Comparison of ENCODE assay signal across 8 mouse cellular contexts in genomic region chr4:141425484-141426479, GRCm38 (mm10). TPM values are rescaled to one million over a fixed set of nuclear protein-coding genes. Genes with fewer than 3 reads are reported as not detected.
A peak's percentile ranks its signal among the peaks of the same experiment; 100 is the strongest.
DNase-seq lines count a peak whose midpoint lies in the region; ATAC-seq and TF ChIP-seq lines count a peak whose summit lies in the region.

No protein-coding gene starts in this region.

- H3K27me3 ChIP-seq in embryonic facial prominence, embryonic 15.5 days: 0 out of 2 replicates have a peak, but pooled peaks cover 2% of the 10 kb centered on the region
- no peaks in the 10 kb centered on the region for H3K27me3 ChIP-seq in heart, embryonic 15.5 days
- H3K27me3 ChIP-seq in kidney, postnatal 0 days (ENCODE audit: insufficient read depth, low read length): no peaks in the 10 kb centered on the region
- 0 out of 2 replicates have a peak, but pooled peaks cover 6% of the 10 kb centered on the region for H3K27me3 ChIP-seq in limb, embryonic 15.5 days
- no peaks in the 10 kb centered on the region for H3K27me3 ChIP-seq in myocyte (ENCODE audit: control insufficient read depth, insufficient read depth, insufficient read length)

- H3K4me1 ChIP-seq in embryonic facial prominence, embryonic 15.5 days: peaks cover 21% of the 10 kb centered on the region
- peaks cover 38% of the 10 kb centered on the region for H3K4me1 ChIP-seq in heart, embryonic 15.5 days (replicated peaks)
- peaks cover 28% of the 10 kb centered on the region for H3K4me1 ChIP-seq in kidney, postnatal 0 days (replicated peaks; ENCODE audit: insufficient read depth, low read length)
- peaks cover 29% of the 10 kb centered on the region for H3K4me1 ChIP-seq in limb, embryonic 15.5 days

- 4% methylated on average over 36 of the region's 36 CpGs for WGBS in embryonic facial prominence, embryonic 15.5 days
- 3% methylated on average over 36 of the region's 36 CpGs for WGBS in heart, embryonic 15.5 days
- 4% methylated on average over 35 of the region's 36 CpGs for WGBS in kidney, postnatal 0 days
- 5% methylated on average over 36 of the region's 36 CpGs for WGBS in limb, embryonic 15.5 days

- H3K9me3 ChIP-seq in embryonic facial prominence, embryonic 15.5 days (replicated peaks): no peaks in the 10 kb centered on the region
- H3K9me3 ChIP-seq in heart, embryonic 15.5 days (replicated peaks): no peaks in the 10 kb centered on the region
- H3K9me3 ChIP-seq in kidney, postnatal 0 days (replicated peaks; ENCODE audit: low read length): no peaks in the 10 kb centered on the region
- H3K9me3 ChIP-seq in limb, embryonic 15.5 days: no peaks in the 10 kb centered on the region

- peak overlapping the region; percentile 90 for H3K4me2 ChIP-seq in embryonic facial prominence, embryonic 15.5 days (replicated peaks)
- peak overlapping the region; percentile 75 for H3K4me2 ChIP-seq in heart, embryonic 15.5 days
- H3K4me2 ChIP-seq in kidney, postnatal 0 days (ENCODE audit: low read length): peak overlapping the region; percentile 82
- H3K4me2 ChIP-seq in limb, embryonic 15.5 days: peak overlapping the region; percentile 88
- peak overlapping the region; percentile 91 for H3K4me2 ChIP-seq in myocyte (ENCODE audit: low read depth)

- peak; percentile 51 for DNase-seq in urinary bladder, postnatal 14 days (ENCODE audit: low spot score)
- no peak for DNase-seq in urinary bladder, adult 18-20 months (ENCODE audit: low spot score in 2 of 2)
- DNase-seq in kidney, postnatal 0 days (ENCODE audit: low spot score): peak; percentile 48
- DNase-seq in thymus, postnatal 14 days: peak; percentile 48

- H3K27ac ChIP-seq in embryonic facial prominence, embryonic 15.5 days (replicated peaks): peak overlapping the region; percentile 60; the same call in 1 of the 2 replicates
- peak overlapping the region; percentile 97 for H3K27ac ChIP-seq in heart, embryonic 15.5 days
- H3K27ac ChIP-seq in kidney, postnatal 0 days: peak overlapping the region; percentile 79
- peak overlapping the region; percentile 79 for H3K27ac ChIP-seq in limb, embryonic 15.5 days

- peak overlapping the region; percentile 43 for H3K4me3 ChIP-seq in embryonic facial prominence, embryonic 15.5 days (replicated peaks)
- H3K4me3 ChIP-seq in heart, embryonic 15.5 days: peak overlapping the region; percentile 65
- peak overlapping the region; percentile 34 for H3K4me3 ChIP-seq in kidney, postnatal 0 days (replicated peaks; ENCODE audit: low read depth, low read length)
- peak overlapping the region; percentile 46 for H3K4me3 ChIP-seq in limb, embryonic 15.5 days
- peak overlapping the region; percentile 28 for H3K4me3 ChIP-seq in myocyte

- ATAC-seq in embryonic facial prominence, embryonic 15.5 days (ENCODE audit: insufficient number of reproducible peaks, low FRiP score, low TSS enrichment, low read depth): peak; percentile 88
- peak; percentile 70 for ATAC-seq in heart, embryonic 15.5 days (replicated peaks; ENCODE audit: insufficient number of reproducible peaks, insufficient read depth, low FRiP score, low read depth)
- peak; percentile 85 for ATAC-seq in kidney, postnatal 0 days (replicated peaks; ENCODE audit: low FRiP score, low read depth)
- peak; percentile 87 for ATAC-seq in limb, embryonic 15.5 days (ENCODE audit: insufficient number of reproducible peaks, low FRiP score, low TSS enrichment, low read depth)

- peak overlapping the region; percentile 5; the same call in 1 of the 2 replicates for H3K9ac ChIP-seq in embryonic facial prominence, embryonic 15.5 days
- H3K9ac ChIP-seq in heart, embryonic 15.5 days: peak overlapping the region; percentile 81
- peak overlapping the region; percentile 55 for H3K9ac ChIP-seq in kidney, postnatal 0 days (ENCODE audit: low read depth, low read length)
- H3K9ac ChIP-seq in limb, embryonic 15.5 days: peak overlapping the region; percentile 39

- TF ChIP-seq CTCF in kidney, postnatal 0 days (IDR thresholded peaks at IDR 0.05; ENCODE audit: low read depth): no peak

- peak; percentile 57 for TF ChIP-seq POLR2A in myocyte (IDR thresholded peaks at IDR 0.05; ENCODE audit: insufficient read length, low read depth)

- H3K79me2 ChIP-seq in myocyte (ENCODE audit: control insufficient read depth, insufficient read depth): no peaks in the 10 kb centered on the region

- H3K36me3 ChIP-seq in embryonic facial prominence, embryonic 15.5 days: no peaks in the 10 kb centered on the region
- no peaks in the 10 kb centered on the region for H3K36me3 ChIP-seq in heart, embryonic 15.5 days
- no peaks in the 10 kb centered on the region for H3K36me3 ChIP-seq in kidney, postnatal 0 days (ENCODE audit: insufficient read depth, low read length)
- H3K36me3 ChIP-seq in limb, embryonic 15.5 days: no peaks in the 10 kb centered on the region
- H3K36me3 ChIP-seq in myocyte (ENCODE audit: control insufficient read depth, insufficient read depth): no peaks in the 10 kb centered on the region

- peak overlapping the region; percentile 11 for H3ac ChIP-seq in myocyte (ENCODE audit: control insufficient read depth, insufficient read length)

TF ChIP-seq in myocyte, 11 proteins besides CTCF, POLR2A, EP300 and RAD21:
- peak in 1 of 3 experiments; percentile 60 for TF ChIP-seq MYOD1 (IDR thresholded peaks at IDR 0.05; ENCODE audit: control insufficient read depth in 1 of 3, insufficient read length in 2 of 3, low read depth in 2 of 3)
- no peak for TF ChIP-seq USF1 (IDR thresholded peaks at IDR 0.05; ENCODE audit: low read depth)
- no peak for TF ChIP-seq TCF3 (IDR thresholded peaks at IDR 0.05; ENCODE audit: insufficient read length, low read depth)
- peak; percentile 56 for TF ChIP-seq POLR2AphosphoS2 (IDR thresholded peaks at IDR 0.05; ENCODE audit: insufficient read length, low read depth)
- TF ChIP-seq MYOG (IDR thresholded peaks at IDR 0.05; ENCODE audit: control insufficient read depth in 1 of 3, insufficient read depth in 1 of 3, insufficient read length in 2 of 3, low read depth in 2 of 3): peak in 1 of 3 experiments; percentile 58
- TF ChIP-seq MAX (IDR thresholded peaks at IDR 0.05; ENCODE audit: low read depth): no peak
- TF ChIP-seq REST (IDR thresholded peaks at IDR 0.05; ENCODE audit: insufficient read depth, insufficient read length): no peak

RNA-seq across cellular contexts. Expression of gene Hspb7, which starts 5.2 kb away (rescaled TPM):
- 2.0 and 2.4 TPM in 2 replicates for polyA plus RNA-seq in embryonic facial prominence, embryonic 15.5 days (2015; fragmentation: Nextera tagmentation; extraction: Ambion mirVana)
- 220 and 234 TPM in 2 replicates for polyA plus RNA-seq in heart, embryonic 15.5 days (2015; fragmentation: Nextera tagmentation; extraction: Ambion mirVana)
- polyA plus RNA-seq in kidney, postnatal 0 days (2015; fragmentation: Nextera tagmentation; extraction: Ambion mirVana): 0.29 and 0.41 TPM in 2 replicates
- polyA plus RNA-seq in limb, embryonic 15.5 days (2015; fragmentation: Nextera tagmentation; extraction: Ambion mirVana): 1.7 and 5.4 TPM in 2 replicates
- polyA plus RNA-seq in myocyte (2012; fragmentation: generic; extraction: Trizol): 31.1 TPM

RNA-seq across cellular contexts. Expression of gene Clcnkb, which starts 10.0 kb away (rescaled TPM):
- polyA plus RNA-seq in embryonic facial prominence, embryonic 15.5 days (2015; fragmentation: Nextera tagmentation; extraction: Ambion mirVana): not detected in 2 replicates
- polyA plus RNA-seq in heart, embryonic 15.5 days (2015; fragmentation: Nextera tagmentation; extraction: Ambion mirVana): 0.39 and 0.60 TPM in 2 replicates
- polyA plus RNA-seq in kidney, postnatal 0 days (2015; fragmentation: Nextera tagmentation; extraction: Ambion mirVana): 155 and 161 TPM in 2 replicates
- not detected in 2 replicates for polyA plus RNA-seq in limb, embryonic 15.5 days (2015; fragmentation: Nextera tagmentation; extraction: Ambion mirVana)
- polyA plus RNA-seq in myocyte (2012; fragmentation: generic; extraction: Trizol): 0.23 TPM

RNA-seq across cellular contexts. Expression of gene Srarp, which starts 10.1 kb away (rescaled TPM):
- not detected in 2 replicates for polyA plus RNA-seq in embryonic facial prominence, embryonic 15.5 days (2015; fragmentation: Nextera tagmentation; extraction: Ambion mirVana)
- not detected in 2 replicates for polyA plus RNA-seq in heart, embryonic 15.5 days (2015; fragmentation: Nextera tagmentation; extraction: Ambion mirVana)
- 0.41 and 0.47 TPM in 2 replicates for polyA plus RNA-seq in kidney, postnatal 0 days (2015; fragmentation: Nextera tagmentation; extraction: Ambion mirVana)
- not detected in 2 replicates for polyA plus RNA-seq in limb, embryonic 15.5 days (2015; fragmentation: Nextera tagmentation; extraction: Ambion mirVana)
- not detected for polyA plus RNA-seq in myocyte (2012; fragmentation: generic; extraction: Trizol)

RNA-seq across cellular contexts. Expression of gene Zbtb17, which starts 18.7 kb away (rescaled TPM):
- polyA plus RNA-seq in embryonic facial prominence, embryonic 15.5 days (2015; fragmentation: Nextera tagmentation; extraction: Ambion mirVana): 34.0 and 35.1 TPM in 2 replicates
- 17.9 and 22.5 TPM in 2 replicates for polyA plus RNA-seq in heart, embryonic 15.5 days (2015; fragmentation: Nextera tagmentation; extraction: Ambion mirVana)
- polyA plus RNA-seq in kidney, postnatal 0 days (2015; fragmentation: Nextera tagmentation; extraction: Ambion mirVana): 24.6 and 26.4 TPM in 2 replicates
- 31.2 and 33.2 TPM in 2 replicates for polyA plus RNA-seq in limb, embryonic 15.5 days (2015; fragmentation: Nextera tagmentation; extraction: Ambion mirVana)
- polyA plus RNA-seq in myocyte (2012; fragmentation: generic; extraction: Trizol): 30.1 TPM

RNA-seq across cellular contexts. Expression of gene Clcnka, which starts 27.3 kb away (rescaled TPM):
- 0.46 and 0.51 TPM in 2 replicates for polyA plus RNA-seq in embryonic facial prominence, embryonic 15.5 days (2015; fragmentation: Nextera tagmentation; extraction: Ambion mirVana)
- polyA plus RNA-seq in heart, embryonic 15.5 days (2015; fragmentation: Nextera tagmentation; extraction: Ambion mirVana): 0.05 and 0.06 TPM in 2 replicates
- 57.7 and 58.1 TPM in 2 replicates for polyA plus RNA-seq in kidney, postnatal 0 days (2015; fragmentation: Nextera tagmentation; extraction: Ambion mirVana)
- 0.33 and 1.2 TPM in 2 replicates for polyA plus RNA-seq in limb, embryonic 15.5 days (2015; fragmentation: Nextera tagmentation; extraction: Ambion mirVana)
- polyA plus RNA-seq in myocyte (2012; fragmentation: generic; extraction: Trizol): 0.85 TPM

Comparison
In these comparisons a context has a peak if more than half of its experiments do, and no peak if none do; other contexts are left out.
1. DNase-seq: peak in urinary bladder, postnatal 14 days (single experiment), kidney, postnatal 0 days (single experiment) and thymus, postnatal 14 days (single experiment); none in urinary bladder, adult 18-20 months (0 of 2).
2. H3K9ac ChIP-seq: peak in every context shown above with its lines; median percentile 81 in heart, embryonic 15.5 days; 55 in kidney, postnatal 0 days; 39 in limb, embryonic 15.5 days; 5 in embryonic facial prominence, embryonic 15.5 days.
3. RNA of gene Clcnkb, which starts 10.0 kb away (polyA plus RNA-seq): 155 to 161 TPM in kidney, postnatal 0 days; 0.39 to 0.60 TPM in heart, embryonic 15.5 days, not detected in limb, embryonic 15.5 days, 0.23 TPM in myocyte (single experiment) and not detected in embryonic facial prominence, embryonic 15.5 days; every median in the first group is over 10 times any median in the second.
4. Peak in every context shown above with its lines, with median percentiles within 50 percentile points of each other: ATAC-seq, H3K27ac ChIP-seq, H3K4me2 ChIP-seq and H3K4me3 ChIP-seq.